Mouse (Mus musculus): ENCODE results near the gene Tmem150c. TPM values are rescaled to one million over a fixed set of nuclear protein-coding genes. Genes with fewer than 3 reads are reported as not detected.

Tmem150c gene
- polyA plus RNA-seq, 1 experiment from 2014 or later = 2.7 TPM

DNA sequence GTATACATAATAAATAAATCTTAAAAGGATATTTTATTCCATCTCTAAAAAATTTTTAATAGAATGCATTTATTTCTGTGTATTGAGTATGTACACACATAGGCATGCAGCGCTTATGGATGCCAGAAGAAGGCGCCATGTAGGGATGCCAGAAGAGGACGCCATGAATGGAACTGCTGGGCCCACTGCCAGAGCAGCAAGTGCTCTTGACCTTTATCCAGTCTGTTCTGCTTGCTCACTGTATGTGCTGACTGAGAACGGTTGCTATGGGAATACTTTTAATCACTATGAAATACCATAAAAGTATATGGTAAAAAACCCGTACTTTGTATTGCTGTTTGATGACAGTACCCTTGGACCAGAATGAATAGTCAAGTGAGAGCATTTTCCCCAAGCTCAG, 116.2 kb downstream of the Tmem150c start:
- ATAC-seq (replicated peaks; ENCODE audit: extremely low read depth, insufficient read depth, low FRiP score) = no peak
- 0 out of 2 replicates have a peak overlapping the region, but pooled peaks have one; percentile 3 for H3K27ac ChIP-seq (ENCODE audit: low read length)
- no peaks in the 10 kb centered on the region for H3K36me3 ChIP-seq (ENCODE audit: control insufficient read depth, insufficient read depth)
- no peak overlapping the region for H3K4me3 ChIP-seq (ENCODE audit: low read length)
- H3K4me1 ChIP-seq (ENCODE audit: control insufficient read depth, insufficient read depth, low read length) = peaks cover 33% of the 10 kb centered on the region
- no peaks in the 10 kb centered on the region for H3K9me3 ChIP-seq (replicated peaks; ENCODE audit: control insufficient read depth, low read length)
- no peak overlapping the region for H3K4me2 ChIP-seq (ENCODE audit: low read depth, low read length)
- WGBS = 54% methylated on average over 5 of the region's 5 CpGs
- no peak overlapping the region for H3K9ac ChIP-seq (ENCODE audit: low read length)
- H3K27me3 ChIP-seq (ENCODE audit: control insufficient read depth, insufficient read depth, low read length) = no peaks in the 10 kb centered on the region

- peaks cover 28% of the 10 kb centered on the region for H3K4me1 ChIP-seq (ENCODE audit: control insufficient read depth, insufficient read depth, low read length)
- no peak overlapping the region for H3K4me3 ChIP-seq (ENCODE audit: low read length)
- H3K27me3 ChIP-seq (ENCODE audit: control insufficient read depth, insufficient read depth, low read length) = no peaks in the 10 kb centered on the region
- no peaks in the 10 kb centered on the region for H3K36me3 ChIP-seq (ENCODE audit: control insufficient read depth, insufficient read depth)
- H3K9ac ChIP-seq (ENCODE audit: low read length) = no peak overlapping the region
- 83% methylated on average over 8 of the region's 8 CpGs for WGBS
- no peaks in the 10 kb centered on the region for H3K9me3 ChIP-seq (replicated peaks; ENCODE audit: control insufficient read depth, low read length)
- no peak for ATAC-seq (replicated peaks; ENCODE audit: extremely low read depth, insufficient read depth, low FRiP score)
- H3K4me2 ChIP-seq (ENCODE audit: low read depth, low read length) = no peak overlapping the region
- H3K27ac ChIP-seq (ENCODE audit: low read length) = no peak overlapping the region
Observed at GRCm38 (mm10) chr5:100042467-100042866, 117.1 kb downstream of the Tmem150c start.

DNA sequence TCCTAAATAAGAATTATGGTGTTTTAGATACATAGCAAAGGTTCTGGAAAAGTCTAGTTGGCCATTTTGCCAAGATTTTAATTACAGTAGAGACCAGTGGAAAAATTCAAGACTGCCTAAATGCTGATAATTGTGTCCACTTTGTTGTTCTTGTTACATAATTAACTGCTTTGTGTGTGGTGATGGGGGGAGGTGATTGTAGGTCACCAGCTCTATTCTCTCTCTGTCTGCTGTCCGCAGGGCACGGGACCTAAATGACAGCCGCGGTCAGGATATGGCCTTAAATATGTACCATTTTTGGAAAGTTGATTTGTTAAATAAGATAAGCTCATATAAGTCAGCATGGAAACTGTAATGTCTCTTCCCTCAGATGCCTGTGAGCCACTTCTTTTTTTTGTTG, 118.3 kb downstream of the Tmem150c start:
- Histone ChIP-seq H3K4me3 (ENCODE audit: low read length) (no peak overlapping the region), H3K4me1 (ENCODE audit: control insufficient read depth, insufficient read depth, low read length) (peaks cover 21% of the 10 kb centered on the region), H3K9ac (ENCODE audit: low read length) (no peak overlapping the region), H3K4me2 (ENCODE audit: low read depth, low read length) (peak overlapping the region; percentile 96; the same call in 1 of the 2 replicates), H3K27ac (ENCODE audit: low read length) (no peak overlapping the region), H3K9me3 (replicated peaks; ENCODE audit: control insufficient read depth, low read length) (no peaks in the 10 kb centered on the region), H3K36me3 (ENCODE audit: control insufficient read depth, insufficient read depth) (no peaks in the 10 kb centered on the region), H3K27me3 (ENCODE audit: control insufficient read depth, insufficient read depth, low read length) (no peaks in the 10 kb centered on the region)
- 84% methylated on average over 4 of the region's 4 CpGs for WGBS
- ATAC-seq (replicated peaks; ENCODE audit: extremely low read depth, insufficient read depth, low FRiP score) = no peak

- peak overlapping the region; percentile 96 for H3K4me2 ChIP-seq (ENCODE audit: low read depth, low read length)
- 0 out of 2 replicates have a peak, but pooled peaks cover 2% of the 10 kb centered on the region for H3K36me3 ChIP-seq (ENCODE audit: control insufficient read depth, insufficient read depth)
- no peaks in the 10 kb centered on the region for H3K9me3 ChIP-seq (replicated peaks; ENCODE audit: control insufficient read depth, low read length)
- ATAC-seq (replicated peaks; ENCODE audit: extremely low read depth, insufficient read depth, low FRiP score) = no peak
- H3K4me3 ChIP-seq (ENCODE audit: low read length) = peak overlapping the region; percentile 81
- H3K9ac ChIP-seq (ENCODE audit: low read length) = peak overlapping the region; percentile 99
- 1% methylated on average over 19 of the region's 19 CpGs for WGBS
- no peaks in the 10 kb centered on the region for H3K27me3 ChIP-seq (ENCODE audit: control insufficient read depth, insufficient read depth, low read length)
- peaks cover 26% of the 10 kb centered on the region for H3K4me1 ChIP-seq (ENCODE audit: control insufficient read depth, insufficient read depth, low read length)
- peak overlapping the region; percentile 98 for H3K27ac ChIP-seq (ENCODE audit: low read length)
Observed at GRCm38 (mm10) chr5:100040281-100040784, 119.3 kb downstream of the Tmem150c start.

GRCm38 (mm10) chr5:100039602-100040142, 119.9 kb downstream of the Tmem150c start, which contains the start of the genes Hnrnpdl and Enoph1:
Hnrnpdl (minus strand) TSS chr5:100039664.
Enoph1 (plus strand) TSS chr5:100039985.
- Histone ChIP-seq H3K4me1 (ENCODE audit: control insufficient read depth, insufficient read depth, low read length) (peaks cover 28% of the 10 kb centered on the region), H3K9ac (ENCODE audit: low read length) (peak within 1 kb of the TSS; percentile 99), H3K4me3 (ENCODE audit: low read length) (peak within 1 kb of the TSS; percentile 81), H3K36me3 (ENCODE audit: control insufficient read depth, insufficient read depth) (peaks cover 7% of the 10 kb centered on the region), H3K9me3 (replicated peaks; ENCODE audit: control insufficient read depth, low read length) (no peaks in the 10 kb centered on the region), H3K27me3 (ENCODE audit: control insufficient read depth, insufficient read depth, low read length) (no peaks in the 10 kb centered on the region), H3K27ac (ENCODE audit: low read length) (peak within 1 kb of the TSS; percentile 98), H3K4me2 (ENCODE audit: low read depth, low read length) (peak within 1 kb of the TSS; percentile 96)
- ATAC-seq (replicated peaks; ENCODE audit: extremely low read depth, insufficient read depth, low FRiP score) = peak; percentile 83
- under 1% methylated on average over 57 of the region's 57 CpGs for WGBS

- H3K9me3 ChIP-seq (replicated peaks; ENCODE audit: control insufficient read depth, low read length) = no peaks in the 10 kb centered on the region
- H3K27me3 ChIP-seq (ENCODE audit: control insufficient read depth, insufficient read depth, low read length) = no peaks in the 10 kb centered on the region
- H3K4me1 ChIP-seq (ENCODE audit: control insufficient read depth, insufficient read depth, low read length) = peaks cover 25% of the 10 kb centered on the region
- peaks cover 14% of the 10 kb centered on the region for H3K36me3 ChIP-seq (ENCODE audit: control insufficient read depth, insufficient read depth)
- peak overlapping the region; percentile 96 for H3K4me2 ChIP-seq (ENCODE audit: low read depth, low read length)
- under 1% methylated on average over 92 of the region's 113 CpGs for WGBS
- H3K9ac ChIP-seq (ENCODE audit: low read length) = peak overlapping the region; percentile 99
- peak overlapping the region; percentile 98 for H3K27ac ChIP-seq (ENCODE audit: low read length)
- H3K4me3 ChIP-seq (ENCODE audit: low read length) = peak overlapping the region; percentile 81
- ATAC-seq (replicated peaks; ENCODE audit: extremely low read depth, insufficient read depth, low FRiP score) = peak; percentile 81
Observed at GRCm38 (mm10) chr5:100038714-100039601, 120.7 kb downstream of the Tmem150c start.

GRCm38 (mm10) chr5:100037965-100038713, 121.5 kb downstream of the Tmem150c start:
- H3K4me1 ChIP-seq (ENCODE audit: control insufficient read depth, insufficient read depth, low read length) = peaks cover 19% of the 10 kb centered on the region
- peak; percentile 29 for ATAC-seq (replicated peaks; ENCODE audit: extremely low read depth, insufficient read depth, low FRiP score)
- H3K36me3 ChIP-seq (ENCODE audit: control insufficient read depth, insufficient read depth) = peaks cover 16% of the 10 kb centered on the region
- H3K27me3 ChIP-seq (ENCODE audit: control insufficient read depth, insufficient read depth, low read length) = no peaks in the 10 kb centered on the region
- no peaks in the 10 kb centered on the region for H3K9me3 ChIP-seq (replicated peaks; ENCODE audit: control insufficient read depth, low read length)
- H3K4me2 ChIP-seq (ENCODE audit: low read depth, low read length) = peak overlapping the region; percentile 97
- H3K27ac ChIP-seq (ENCODE audit: low read length) = peak overlapping the region; percentile 94
- peak overlapping the region; percentile 81 for H3K4me3 ChIP-seq (ENCODE audit: low read length)
- under 1% methylated on average over 45 of the region's 45 CpGs for WGBS
- peak overlapping the region; percentile 98 for H3K9ac ChIP-seq (ENCODE audit: low read length)

GRCm38 (mm10) chr5:100036681-100037080, 122.9 kb downstream of the Tmem150c start:
- peak overlapping the region; percentile 98 for H3K9ac ChIP-seq (ENCODE audit: low read length)
- peak overlapping the region; percentile 81 for H3K4me3 ChIP-seq (ENCODE audit: low read length)
- H3K4me1 ChIP-seq (ENCODE audit: control insufficient read depth, insufficient read depth, low read length) = peaks cover 26% of the 10 kb centered on the region
- 14% methylated on average over 7 of the region's 7 CpGs for WGBS
- no peak for ATAC-seq (replicated peaks; ENCODE audit: extremely low read depth, insufficient read depth, low FRiP score)
- no peaks in the 10 kb centered on the region for H3K27me3 ChIP-seq (ENCODE audit: control insufficient read depth, insufficient read depth, low read length)
- no peak overlapping the region for H3K27ac ChIP-seq (ENCODE audit: low read length)
- no peaks in the 10 kb centered on the region for H3K9me3 ChIP-seq (replicated peaks; ENCODE audit: control insufficient read depth, low read length)
- peak overlapping the region; percentile 97 for H3K4me2 ChIP-seq (ENCODE audit: low read depth, low read length)
- H3K36me3 ChIP-seq (ENCODE audit: control insufficient read depth, insufficient read depth) = peaks cover 25% of the 10 kb centered on the region

Measured in heart, embryonic 16.5 days (tissue).